Mouse (Mus musculus): ENCODE results near the gene Cabp2.

- TF ChIP-seq CTCF (IDR thresholded peaks at IDR 0.05; ENCODE audit: low read depth, low read length) (no peak), EP300 (IDR thresholded peaks at IDR 0.05; ENCODE audit: insufficient read depth, low read depth, low read length) (no peak), POLR2A (IDR thresholded peaks at IDR 0.05; ENCODE audit: insufficient read depth, low read length) (no peak)
Observed at GRCm38 (mm10) chr19:4115816-4116215, 34.4 kb downstream of the Cabp2 start.
